Comparison of ENCODE assay signal across 21 mouse cellular contexts in the genomic region with DNA sequence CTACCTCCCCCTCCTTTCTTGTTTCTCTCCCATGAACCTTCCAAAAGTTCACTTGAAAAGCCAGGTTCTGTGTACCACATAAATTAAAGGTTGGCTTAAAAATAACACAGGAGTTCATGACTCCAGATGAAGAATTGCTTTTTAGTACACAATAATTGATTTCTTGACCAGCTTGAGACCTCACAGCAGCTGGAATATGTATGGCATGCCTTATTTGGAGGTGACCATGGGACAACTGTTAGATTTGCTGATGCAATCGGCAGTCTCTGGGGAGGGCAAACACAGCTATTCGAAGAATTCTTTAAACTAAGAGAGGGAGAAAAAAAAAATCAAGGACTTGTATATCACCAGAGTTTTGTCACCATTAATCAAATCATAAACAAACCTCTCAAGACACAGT.
DNase-seq lines count a peak whose midpoint lies in the region; ATAC-seq lines count a peak whose summit lies in the region.
"Had no signal": no experiment of that assay in that cellular context is flagged by ENCODE, and none has a peak within 500 bp of the region (broad histone marks: within the 10 kb centered on the region; RNA-seq: fewer than 3 reads in every experiment).

No protein-coding gene starts in this region.

- peak overlapping the region; percentile 71 for H3K27ac ChIP-seq in heart, embryonic 13.5 days (replicated peaks)
- peak overlapping the region; percentile 33 for H3K27ac ChIP-seq in intestine, embryonic 16.5 days (ENCODE audit: low read length)
- H3K27ac ChIP-seq: hindbrain, embryonic 14.5 days; limb, embryonic 12.5 days; liver, embryonic 12.5 days; neural tube, embryonic 15.5 days had no signal

- 39% methylated on average over 2 of the region's 2 CpGs for WGBS in heart, embryonic 13.5 days
- WGBS in intestine, embryonic 16.5 days: 23% methylated on average over 2 of the region's 2 CpGs

- no peak overlapping the region for H3K9ac ChIP-seq in heart, embryonic 13.5 days
- no peak overlapping the region for H3K9ac ChIP-seq in intestine, embryonic 16.5 days (ENCODE audit: low read depth, low read length)
- H3K9ac ChIP-seq: hindbrain, embryonic 14.5 days; limb, embryonic 12.5 days; liver, embryonic 12.5 days; neural tube, embryonic 15.5 days had no signal

- H3K4me3 ChIP-seq in heart, embryonic 13.5 days: no peak overlapping the region
- no peak overlapping the region for H3K4me3 ChIP-seq in intestine, embryonic 16.5 days (ENCODE audit: low read length)
- H3K4me3 ChIP-seq: limb, embryonic 12.5 days; liver, embryonic 12.5 days; neural tube, embryonic 15.5 days had no signal

- no peaks in the 10 kb centered on the region for H3K36me3 ChIP-seq in heart, embryonic 13.5 days
- H3K36me3 ChIP-seq in intestine, embryonic 16.5 days (ENCODE audit: control insufficient read depth, insufficient read depth, low read length): no peaks in the 10 kb centered on the region
- H3K36me3 ChIP-seq: limb, embryonic 12.5 days; liver, embryonic 12.5 days; neural tube, embryonic 15.5 days had no signal

- H3K4me1 ChIP-seq in heart, embryonic 13.5 days: peaks cover 49% of the 10 kb centered on the region
- H3K4me1 ChIP-seq in intestine, embryonic 16.5 days (ENCODE audit: control insufficient read depth, insufficient read depth, low read length): peaks cover 2% of the 10 kb centered on the region; the same call in 1 of the 2 replicates
- H3K4me1 ChIP-seq: liver, embryonic 12.5 days had no signal

- H3K4me2 ChIP-seq in heart, embryonic 13.5 days: no peak overlapping the region
- no peak overlapping the region for H3K4me2 ChIP-seq in intestine, embryonic 16.5 days (ENCODE audit: low read depth, low read length)
- H3K4me2 ChIP-seq: hindbrain, embryonic 14.5 days; limb, embryonic 12.5 days; liver, embryonic 12.5 days; neural tube, embryonic 15.5 days had no signal

- ATAC-seq in heart, embryonic 13.5 days (ENCODE audit: extremely low read depth, insufficient number of reproducible peaks, low FRiP score, low TSS enrichment): no peak
- no peak for ATAC-seq in intestine, embryonic 16.5 days
- ATAC-seq: forebrain, embryonic 16.5 days; liver, embryonic 12.5 days; midbrain, embryonic 16.5 days had no signal

- no peaks in the 10 kb centered on the region for H3K9me3 ChIP-seq in heart, embryonic 13.5 days
- H3K9me3 ChIP-seq in intestine, embryonic 16.5 days (ENCODE audit: control insufficient read depth, low read length): no peaks in the 10 kb centered on the region
- H3K9me3 ChIP-seq: limb, embryonic 12.5 days; liver, embryonic 12.5 days; neural tube, embryonic 15.5 days had no signal

- no peak for DNase-seq in heart, adult 11 months
- peak; percentile 56 to 63 for DNase-seq in kidney, postnatal 4 days
- no peak for DNase-seq in kidney, adult 11 months
- DNase-seq in NIH3T3 (ENCODE audit: low read depth): peak; percentile 63
- DNase-seq in left cerebral cortex, postnatal 4 days: no peak
- DNase-seq: adrenal gland, adult 2 months; cerebellum, adult 8-10 months; gastrocnemius, postnatal 36 days; kidney, postnatal 25 days; layer of hippocampus, adult 9-11 months; lung, adult 2 months; right cerebral cortex, postnatal 14 days; spleen, adult 18-20 months had no signal

- no peaks in the 10 kb centered on the region for H3K27me3 ChIP-seq in heart, embryonic 13.5 days (replicated peaks)
- no peaks in the 10 kb centered on the region for H3K27me3 ChIP-seq in intestine, embryonic 16.5 days (replicated peaks; ENCODE audit: control insufficient read depth, insufficient read depth, low read length)
- H3K27me3 ChIP-seq: limb, embryonic 12.5 days; liver, embryonic 12.5 days; neural tube, embryonic 15.5 days had no signal

- intact Hi-C loops in left cerebral cortex, postnatal 4 days (cut with DNase I): no loop called here

Comparison
In these comparisons a context has a peak if more than half of its experiments do, and no peak if none do; other contexts are left out.
1. DNase-seq: peak in kidney, postnatal 4 days (2 of 2) and NIH3T3 (single experiment); none in heart, adult 11 months (single experiment), kidney, adult 11 months (single experiment) and left cerebral cortex, postnatal 4 days (single experiment).